ENCODE assay signal across 8 mouse cellular contexts in genomic region chr6:86437711-86438110, GRCm38 (mm10). TPM values are rescaled to one million over a fixed set of nuclear protein-coding genes. Genes with fewer than 3 reads are reported as not detected.
DNase-seq lines count a peak whose midpoint lies in the region; ATAC-seq lines count a peak whose summit lies in the region.

No protein-coding gene starts in this region.

- DNase-seq in CD8-positive naive resting alpha-beta T cell, adult 2 months (ENCODE audit: low read depth in 2 of 2, low spot score in 2 of 2) = peak; percentile 47 to 58
- peak; percentile 44 for DNase-seq in adrenal gland, adult 8-10 months
- DNase-seq in embryo, embryonic 9.5 days (ENCODE audit: extremely low spot score) = peak; percentile 66
- peak; percentile 61 for DNase-seq in neural tube, embryonic 11.5 days (ENCODE audit: low spot score)
- DNase-seq in thymus, adult 18-20 months = peak; percentile 29 to 56

- WGBS in heart, embryonic 11.5 days (ENCODE audit: insufficient replicate concordance) = 2% methylated on average over 14 of the region's 14 CpGs
- WGBS in kidney, embryonic 16.5 days = 2% methylated on average over 14 of the region's 14 CpGs
- WGBS in liver, embryonic 16.5 days (ENCODE audit: insufficient replicate concordance) = 2% methylated on average over 14 of the region's 14 CpGs
- WGBS in neural tube, embryonic 11.5 days = 2% methylated on average over 14 of the region's 14 CpGs

- H3K27ac ChIP-seq in heart, embryonic 11.5 days (ENCODE audit: low read depth, low read length) = peak overlapping the region; percentile 96
- H3K27ac ChIP-seq in kidney, embryonic 16.5 days (ENCODE audit: low read length) = peak overlapping the region; percentile 94
- peak overlapping the region; percentile 95 for H3K27ac ChIP-seq in liver, embryonic 16.5 days (ENCODE audit: low read length)
- no peak overlapping the region; the same call in 1 of the 2 replicates for H3K27ac ChIP-seq in neural tube, embryonic 11.5 days (ENCODE audit: low read depth, low read length)

- H3K27me3 ChIP-seq in heart, embryonic 11.5 days (ENCODE audit: control insufficient read depth, insufficient read depth, low read length) = no peaks in the 10 kb centered on the region
- no peaks in the 10 kb centered on the region for H3K27me3 ChIP-seq in kidney, embryonic 16.5 days (ENCODE audit: insufficient read depth, low read length)
- no peaks in the 10 kb centered on the region for H3K27me3 ChIP-seq in liver, embryonic 16.5 days (ENCODE audit: control insufficient read depth, insufficient read depth, low read depth, low read length)
- H3K27me3 ChIP-seq in neural tube, embryonic 11.5 days (ENCODE audit: control insufficient read depth, insufficient read depth, low read length) = no peaks in the 10 kb centered on the region

- peak overlapping the region; percentile 96 for H3K9ac ChIP-seq in heart, embryonic 11.5 days (ENCODE audit: low read depth, low read length)
- H3K9ac ChIP-seq in kidney, embryonic 16.5 days (replicated peaks; ENCODE audit: low read length) = peak overlapping the region; percentile 86
- peak overlapping the region; percentile 91 for H3K9ac ChIP-seq in liver, embryonic 16.5 days (ENCODE audit: low read depth, low read length)
- H3K9ac ChIP-seq in neural tube, embryonic 11.5 days (ENCODE audit: low read length) = peak overlapping the region; percentile 73

- peak overlapping the region; percentile 91 for H3K4me3 ChIP-seq in heart, embryonic 11.5 days (ENCODE audit: low read depth, low read length)
- H3K4me3 ChIP-seq in kidney, embryonic 16.5 days (ENCODE audit: low read length) = peak overlapping the region; percentile 64
- peak overlapping the region; percentile 71 for H3K4me3 ChIP-seq in liver, embryonic 16.5 days (ENCODE audit: low read depth, low read length)
- H3K4me3 ChIP-seq in neural tube, embryonic 11.5 days (ENCODE audit: low read depth, low read length) = peak overlapping the region; percentile 63

- 0 out of 2 replicates have a peak, but pooled peaks cover 6% of the 10 kb centered on the region for H3K36me3 ChIP-seq in heart, embryonic 11.5 days (ENCODE audit: control insufficient read depth, insufficient read depth, low read length)
- peaks cover 26% of the 10 kb centered on the region for H3K36me3 ChIP-seq in kidney, embryonic 16.5 days (ENCODE audit: insufficient read depth, low read length)
- H3K36me3 ChIP-seq in liver, embryonic 16.5 days (ENCODE audit: control insufficient read depth, insufficient read depth) = no peaks in the 10 kb centered on the region; the same call in 1 of the 2 replicates
- H3K36me3 ChIP-seq in neural tube, embryonic 11.5 days (ENCODE audit: control insufficient read depth, insufficient read depth, low read length) = peaks cover 6% of the 10 kb centered on the region; the same call in 1 of the 2 replicates

- no peaks in the 10 kb centered on the region for H3K9me3 ChIP-seq in heart, embryonic 11.5 days (replicated peaks; ENCODE audit: control insufficient read depth, low read length)
- H3K9me3 ChIP-seq in kidney, embryonic 16.5 days (ENCODE audit: low read length) = no peaks in the 10 kb centered on the region
- no peaks in the 10 kb centered on the region for H3K9me3 ChIP-seq in liver, embryonic 16.5 days (replicated peaks; ENCODE audit: control insufficient read depth, low read length)
- H3K9me3 ChIP-seq in neural tube, embryonic 11.5 days (ENCODE audit: control insufficient read depth, low read length) = no peaks in the 10 kb centered on the region

- ATAC-seq in heart, embryonic 11.5 days (replicated peaks; ENCODE audit: insufficient number of reproducible peaks, low FRiP score, low TSS enrichment) = peak; percentile 49; the same call in 1 of the 2 replicates
- ATAC-seq in kidney, embryonic 16.5 days (ENCODE audit: low FRiP score, low TSS enrichment) = peak; percentile 66; the same call in 1 of the 2 replicates
- ATAC-seq in liver, embryonic 16.5 days (ENCODE audit: low read depth) = peak; percentile 55
- peak; percentile 39; the same call in 1 of the 2 replicates for ATAC-seq in neural tube, embryonic 11.5 days (ENCODE audit: insufficient read depth, low FRiP score, low TSS enrichment)

- H3K4me1 ChIP-seq in heart, embryonic 11.5 days (ENCODE audit: control insufficient read depth, insufficient read depth, low read length) = peaks cover 7% of the 10 kb centered on the region; the same call in 1 of the 2 replicates
- H3K4me1 ChIP-seq in kidney, embryonic 16.5 days (ENCODE audit: insufficient read depth, low read length) = peaks cover 8% of the 10 kb centered on the region
- H3K4me1 ChIP-seq in liver, embryonic 16.5 days (ENCODE audit: control insufficient read depth, low read depth, low read length) = peaks cover 8% of the 10 kb centered on the region
- peaks cover 4% of the 10 kb centered on the region; the same call in 1 of the 2 replicates for H3K4me1 ChIP-seq in neural tube, embryonic 11.5 days (ENCODE audit: control insufficient read depth, insufficient read depth, low read length)

- H3K4me2 ChIP-seq in heart, embryonic 11.5 days = peak overlapping the region; percentile 84
- peak overlapping the region; percentile 79 for H3K4me2 ChIP-seq in kidney, embryonic 16.5 days (replicated peaks; ENCODE audit: low read depth, low read length)
- peak overlapping the region; percentile 71 for H3K4me2 ChIP-seq in liver, embryonic 16.5 days (ENCODE audit: low read depth, low read length)
- H3K4me2 ChIP-seq in neural tube, embryonic 11.5 days (ENCODE audit: low read depth) = peak overlapping the region; percentile 50

RNA-seq across cellular contexts. Expression of gene C87436, which starts 0.5 kb away (rescaled TPM):
- 10 to 100 TPM; 22.4 to 27.7 (median 24.8) TPM for total RNA-seq in adrenal gland, adult 8-10 months (2022)
- polyA plus RNA-seq in heart, embryonic 11.5 days (2014; fragmentation: Nextera tagmentation; extraction: Ambion mirVana) = 15.2 and 16.7 TPM in 2 replicates
- 22.0 and 28.4 TPM in 2 replicates for polyA plus RNA-seq in kidney, embryonic 16.5 days (2015; fragmentation: Nextera tagmentation; extraction: Ambion mirVana)
- polyA plus RNA-seq in liver, embryonic 16.5 days (2015; fragmentation: Nextera tagmentation; extraction: Ambion mirVana) = 10.6 and 10.8 TPM in 2 replicates
- 21.0 and 24.1 TPM in 2 replicates for polyA plus RNA-seq in neural tube, embryonic 11.5 days (2014; fragmentation: Nextera tagmentation; extraction: Ambion mirVana)

RNA-seq across cellular contexts. Expression of gene Gm44790, which starts 11.3 kb away (rescaled TPM):
- 1 to 10 TPM in 2 of 4 experiments, not detected in 2; 4.6 to 6.2 TPM for total RNA-seq in adrenal gland, adult 8-10 months (2022)
- not detected in 2 replicates for polyA plus RNA-seq in heart, embryonic 11.5 days (2014; fragmentation: Nextera tagmentation; extraction: Ambion mirVana)
- polyA plus RNA-seq in kidney, embryonic 16.5 days (2015; fragmentation: Nextera tagmentation; extraction: Ambion mirVana) = 0.80 TPM in 1 of 2 replicates, not detected in the other
- not detected in 2 replicates for polyA plus RNA-seq in liver, embryonic 16.5 days (2015; fragmentation: Nextera tagmentation; extraction: Ambion mirVana)
- polyA plus RNA-seq in neural tube, embryonic 11.5 days (2014; fragmentation: Nextera tagmentation; extraction: Ambion mirVana) = not detected in 2 replicates

RNA-seq across cellular contexts. Expression of gene Tia1, which starts 33.7 kb away (rescaled TPM):
- 100 to 1,000 TPM in 1 of 4 experiments, 10 to 100 TPM in 3; 44.0 to 121 (median 82.9) TPM for total RNA-seq in adrenal gland, adult 8-10 months (2022)
- polyA plus RNA-seq in heart, embryonic 11.5 days (2014; fragmentation: Nextera tagmentation; extraction: Ambion mirVana) = 144 and 146 TPM in 2 replicates
- polyA plus RNA-seq in kidney, embryonic 16.5 days (2015; fragmentation: Nextera tagmentation; extraction: Ambion mirVana) = 187 and 221 TPM in 2 replicates
- 17.5 and 19.5 TPM in 2 replicates for polyA plus RNA-seq in liver, embryonic 16.5 days (2015; fragmentation: Nextera tagmentation; extraction: Ambion mirVana)
- polyA plus RNA-seq in neural tube, embryonic 11.5 days (2014; fragmentation: Nextera tagmentation; extraction: Ambion mirVana) = 235 and 246 TPM in 2 replicates

RNA-seq across cellular contexts. Expression of gene Pcyox1, which starts 40.8 kb away (rescaled TPM):
- 100 to 1,000 TPM; 151 to 257 (median 207) TPM for total RNA-seq in adrenal gland, adult 8-10 months (2022)
- polyA plus RNA-seq in heart, embryonic 11.5 days (2014; fragmentation: Nextera tagmentation; extraction: Ambion mirVana) = 50.0 and 52.6 TPM in 2 replicates
- polyA plus RNA-seq in kidney, embryonic 16.5 days (2015; fragmentation: Nextera tagmentation; extraction: Ambion mirVana) = 113 and 119 TPM in 2 replicates
- 76.6 and 83.2 TPM in 2 replicates for polyA plus RNA-seq in liver, embryonic 16.5 days (2015; fragmentation: Nextera tagmentation; extraction: Ambion mirVana)
- 105 and 107 TPM in 2 replicates for polyA plus RNA-seq in neural tube, embryonic 11.5 days (2014; fragmentation: Nextera tagmentation; extraction: Ambion mirVana)
